Mouse (Mus musculus): Measurements from ENCODE around the gene Slc22a23. TPM values are rescaled to one million over a fixed set of nuclear protein-coding genes. Genes with fewer than 3 reads are reported as not detected.

Slc22a23 gene
- polyA plus RNA-seq, 1 experiment from 2014 or later: 5.0 TPM

- peak overlapping the region; percentile 67 for H3K27ac ChIP-seq
- H3K4me3 ChIP-seq (replicated peaks): no peak overlapping the region
- H3K9ac ChIP-seq (replicated peaks): no peak overlapping the region
- WGBS: 62% methylated on average over 8 of the region's 8 CpGs
- H3K4me2 ChIP-seq: no peak overlapping the region
- no peaks in the 10 kb centered on the region for H3K9me3 ChIP-seq
- H3K4me1 ChIP-seq (replicated peaks): peaks cover 6% of the 10 kb centered on the region
- H3K27me3 ChIP-seq: no peaks in the 10 kb centered on the region
- no peaks in the 10 kb centered on the region for H3K36me3 ChIP-seq
- ATAC-seq (ENCODE audit: insufficient number of reproducible peaks, insufficient read depth, low FRiP score, low TSS enrichment, low read depth): 0 out of 2 replicates have a peak, but pooled peaks have one; percentile 38
Observed at GRCm38 (mm10) chr13:34156133-34156839, 188.7 kb downstream of the Slc22a23 start.

- 21% methylated on average over 3 of the region's 3 CpGs for WGBS
- 0 out of 2 replicates have a peak, but pooled peaks cover 4% of the 10 kb centered on the region for H3K27me3 ChIP-seq
- no peak overlapping the region for H3K27ac ChIP-seq
- no peak overlapping the region for H3K9ac ChIP-seq (replicated peaks)
- H3K4me3 ChIP-seq (replicated peaks): no peak overlapping the region
- H3K4me2 ChIP-seq: peak overlapping the region; percentile 4; the same call in 1 of the 2 replicates
- H3K9me3 ChIP-seq: no peaks in the 10 kb centered on the region
- H3K36me3 ChIP-seq: no peaks in the 10 kb centered on the region
- H3K4me1 ChIP-seq (replicated peaks): peaks cover 14% of the 10 kb centered on the region
- no peak for ATAC-seq (ENCODE audit: insufficient number of reproducible peaks, insufficient read depth, low FRiP score, low TSS enrichment, low read depth)
Observed at GRCm38 (mm10) chr13:34154931-34155272, 190.1 kb downstream of the Slc22a23 start.

- WGBS: 58% methylated on average over 13 of the region's 13 CpGs
- peaks cover 19% of the 10 kb centered on the region for H3K4me1 ChIP-seq (replicated peaks)
- ATAC-seq (ENCODE audit: insufficient number of reproducible peaks, insufficient read depth, low FRiP score, low TSS enrichment, low read depth): no peak
Observed at GRCm38 (mm10) chr13:34154217-34154930, 190.6 kb downstream of the Slc22a23 start.

GRCm38 (mm10) chr13:34153254-34154011 lies 191.5 kb downstream of the Slc22a23 start:
- peaks cover 26% of the 10 kb centered on the region for H3K4me1 ChIP-seq (replicated peaks)
- no peaks in the 10 kb centered on the region for H3K36me3 ChIP-seq
- 84% methylated on average over 4 of the region's 5 CpGs for WGBS
- no peak overlapping the region for H3K27ac ChIP-seq
- no peak overlapping the region for H3K9ac ChIP-seq (replicated peaks)
- H3K4me3 ChIP-seq (replicated peaks): no peak overlapping the region
- ATAC-seq (ENCODE audit: insufficient number of reproducible peaks, insufficient read depth, low FRiP score, low TSS enrichment, low read depth): no peak
- H3K9me3 ChIP-seq: no peaks in the 10 kb centered on the region
- no peak overlapping the region for H3K4me2 ChIP-seq
- 0 out of 2 replicates have a peak, but pooled peaks cover 5% of the 10 kb centered on the region for H3K27me3 ChIP-seq

More at GRCm38 (mm10) chr13:34154217-34154930, 190.6 kb downstream of the Slc22a23 start:
- Histone ChIP-seq H3K4me2 (peak overlapping the region; percentile 4; the same call in 1 of the 2 replicates), H3K27me3 (0 out of 2 replicates have a peak, but pooled peaks cover 5% of the 10 kb centered on the region), H3K4me3 (replicated peaks) (0 out of 2 replicates have a peak overlapping the region, but pooled peaks have one; percentile 7), H3K9ac (replicated peaks) (no peak overlapping the region), H3K9me3 (no peaks in the 10 kb centered on the region), H3K27ac (0 out of 2 replicates have a peak overlapping the region, but pooled peaks have one; percentile 35), H3K36me3 (no peaks in the 10 kb centered on the region)

GRCm38 (mm10) chr13:34152695-34153094 lies 192.3 kb downstream of the Slc22a23 start:
- Histone ChIP-seq H3K36me3 (no peaks in the 10 kb centered on the region), H3K4me3 (replicated peaks) (no peak overlapping the region), H3K9ac (replicated peaks) (no peak overlapping the region), H3K9me3 (no peaks in the 10 kb centered on the region), H3K4me1 (replicated peaks) (peaks cover 30% of the 10 kb centered on the region), H3K4me2 (no peak overlapping the region), H3K27me3 (0 out of 2 replicates have a peak, but pooled peaks cover 5% of the 10 kb centered on the region), H3K27ac (no peak overlapping the region)
- ATAC-seq (ENCODE audit: insufficient number of reproducible peaks, insufficient read depth, low FRiP score, low TSS enrichment, low read depth): no peak
- 61% methylated on average over 7 of the region's 7 CpGs for WGBS

- WGBS: 96% methylated on average over 1 of the region's 1 CpGs
- peaks cover 28% of the 10 kb centered on the region for H3K4me1 ChIP-seq (replicated peaks)
Observed at GRCm38 (mm10) chr13:34151425-34151824, 193.6 kb downstream of the Slc22a23 start.

GRCm38 (mm10) chr13:34150271-34151027 lies 194.5 kb downstream of the Slc22a23 start:
- peak overlapping the region; percentile 45; the same call in 1 of the 2 replicates for H3K27ac ChIP-seq
- 12% methylated on average over 19 of the region's 19 CpGs for WGBS
- no peak for ATAC-seq (ENCODE audit: insufficient number of reproducible peaks, insufficient read depth, low FRiP score, low TSS enrichment, low read depth)

More at GRCm38 (mm10) chr13:34151425-34151824, 193.6 kb downstream of the Slc22a23 start:
- no peak overlapping the region for H3K9ac ChIP-seq (replicated peaks)
- 0 out of 2 replicates have a peak, but pooled peaks cover 5% of the 10 kb centered on the region for H3K27me3 ChIP-seq
- H3K27ac ChIP-seq: no peak overlapping the region
- no peaks in the 10 kb centered on the region for H3K9me3 ChIP-seq
- H3K36me3 ChIP-seq: no peaks in the 10 kb centered on the region
- no peak for ATAC-seq (ENCODE audit: insufficient number of reproducible peaks, insufficient read depth, low FRiP score, low TSS enrichment, low read depth)
- H3K4me2 ChIP-seq: no peak overlapping the region
- no peak overlapping the region for H3K4me3 ChIP-seq (replicated peaks)

GRCm38 (mm10) chr13:34149463-34150176 lies 195.4 kb downstream of the Slc22a23 start:
- Histone ChIP-seq H3K9ac (replicated peaks) (no peak overlapping the region), H3K27me3 (0 out of 2 replicates have a peak, but pooled peaks cover 5% of the 10 kb centered on the region), H3K4me3 (replicated peaks) (peak overlapping the region; percentile 43), H3K4me2 (peak overlapping the region; percentile 65), H3K36me3 (no peaks in the 10 kb centered on the region), H3K27ac (peak overlapping the region; percentile 80), H3K9me3 (no peaks in the 10 kb centered on the region), H3K4me1 (replicated peaks) (peaks cover 25% of the 10 kb centered on the region)
- ATAC-seq (ENCODE audit: insufficient number of reproducible peaks, insufficient read depth, low FRiP score, low TSS enrichment, low read depth): no peak
- 54% methylated on average over 5 of the region's 5 CpGs for WGBS

More at GRCm38 (mm10) chr13:34150271-34151027, 194.5 kb downstream of the Slc22a23 start:
- peak overlapping the region; percentile 65 for H3K4me2 ChIP-seq
- no peak overlapping the region; the same call in 1 of the 2 replicates for H3K9ac ChIP-seq (replicated peaks)
- H3K36me3 ChIP-seq: no peaks in the 10 kb centered on the region
- peak overlapping the region; percentile 16; the same call in 1 of the 2 replicates for H3K4me3 ChIP-seq (replicated peaks)
- H3K9me3 ChIP-seq: no peaks in the 10 kb centered on the region
- 0 out of 2 replicates have a peak, but pooled peaks cover 5% of the 10 kb centered on the region for H3K27me3 ChIP-seq
- H3K4me1 ChIP-seq (replicated peaks): peaks cover 25% of the 10 kb centered on the region

- H3K27me3 ChIP-seq: 0 out of 2 replicates have a peak, but pooled peaks cover 5% of the 10 kb centered on the region
- WGBS: 6% methylated on average over 23 of the region's 23 CpGs
- H3K4me3 ChIP-seq (replicated peaks): peak overlapping the region; percentile 43
- peak overlapping the region; percentile 80 for H3K27ac ChIP-seq
- H3K4me2 ChIP-seq: peak overlapping the region; percentile 65
- peak overlapping the region; percentile 57 for H3K9ac ChIP-seq (replicated peaks)
- H3K4me1 ChIP-seq (replicated peaks): peaks cover 25% of the 10 kb centered on the region
- H3K36me3 ChIP-seq: no peaks in the 10 kb centered on the region
- H3K9me3 ChIP-seq: no peaks in the 10 kb centered on the region
- ATAC-seq (ENCODE audit: insufficient number of reproducible peaks, insufficient read depth, low FRiP score, low TSS enrichment, low read depth): peak; percentile 74; the same call in 1 of the 2 replicates
Observed at GRCm38 (mm10) chr13:34148767-34149392, 196.1 kb downstream of the Slc22a23 start.

Measured in limb, embryonic 12.5 days (tissue).